Mouse (Mus musculus) CD4-positive helper T cell, adult 2 months (primary cell): ENCODE results near the gene Dhx37.
"Not testable (repeated sequence)": the region's sequence is repeated elsewhere in the genome, so short reads cannot be mapped to it uniquely, and the experiment has no call there.

ENCODE experiments used
- DNase-seq: peaks from one replicate; pipeline ENCODE4 v3.0.0-alpha.2; 2012; ENCODE audit warnings: low read depth, missing footprints, low spot score

Gene Dhx37

DNA sequence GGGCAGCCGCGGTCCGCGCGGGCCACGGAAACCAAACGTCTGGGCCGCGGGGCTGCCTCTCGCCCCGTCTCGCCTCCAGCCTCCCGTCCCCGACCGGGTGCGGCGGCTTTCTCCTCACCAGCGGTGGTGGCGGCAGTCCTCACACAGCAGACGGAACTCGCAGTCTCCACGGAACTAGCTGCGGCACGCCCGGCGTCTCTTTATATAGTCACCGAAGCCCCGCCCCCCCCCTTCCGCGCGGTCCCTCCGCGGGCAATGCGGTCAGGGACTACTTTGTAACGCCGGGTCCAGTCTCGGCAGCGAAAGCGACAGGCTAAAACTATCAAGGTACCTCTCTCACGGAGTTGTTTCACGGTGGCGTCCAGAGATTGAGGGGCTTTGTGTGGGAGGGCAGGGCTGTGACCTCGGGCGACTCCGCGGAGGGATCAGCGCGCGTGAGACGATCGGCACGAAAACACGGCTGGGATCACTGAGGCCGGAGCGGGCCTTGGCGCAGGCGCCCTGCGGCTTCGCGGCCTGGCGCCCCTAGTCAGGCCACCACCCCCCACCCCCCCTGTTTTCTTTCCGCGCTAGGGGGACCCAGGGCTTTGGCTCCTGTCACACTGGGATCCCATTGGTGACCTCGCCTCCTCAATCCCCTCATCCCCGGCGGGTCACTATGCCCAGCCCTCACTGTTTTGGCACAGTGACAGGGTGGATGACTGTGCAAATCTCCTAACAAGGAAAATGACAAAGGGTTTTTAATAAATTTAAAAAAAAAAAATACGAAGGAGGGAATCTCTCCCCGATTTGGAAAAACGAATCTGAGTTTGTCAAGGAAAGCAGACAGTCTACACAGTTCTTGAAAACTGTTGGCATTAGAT is 44.1 kb downstream of the Dhx37 start, which contains the start of gene Ubc:
Gene Ubc (minus strand): TSS at position 624 of the 863 bp plus-strand sequence.
- peak; percentile 94 for DNase-seq

DNA sequence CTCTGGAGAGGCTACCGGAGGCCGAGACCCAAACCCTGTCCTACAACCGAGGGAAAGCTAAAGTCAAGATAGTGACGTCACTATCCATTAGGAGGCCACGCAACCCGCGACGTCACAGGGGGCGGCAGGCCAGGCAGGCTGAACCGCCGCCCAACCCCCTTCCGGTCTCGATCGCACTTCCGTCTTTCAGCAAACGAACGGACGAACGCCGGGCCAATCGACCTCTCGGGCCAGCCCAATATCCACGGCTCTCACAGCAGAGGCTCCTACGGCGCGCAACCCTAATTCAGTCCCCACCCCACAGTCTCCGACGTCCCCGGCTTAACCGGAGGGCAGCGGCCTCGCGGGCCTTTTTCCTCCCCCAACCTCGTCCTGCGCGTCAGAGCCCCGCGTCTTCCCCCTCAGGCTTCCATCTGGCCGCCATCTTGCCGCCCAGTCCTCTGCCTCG is 44.8 kb downstream of the Dhx37 start, which contains the start of gene Gm10382:
Gene Gm10382 (plus strand): TSS at position 192 of the 448 bp plus-strand sequence.
- peak; percentile 94 for DNase-seq

DNA sequence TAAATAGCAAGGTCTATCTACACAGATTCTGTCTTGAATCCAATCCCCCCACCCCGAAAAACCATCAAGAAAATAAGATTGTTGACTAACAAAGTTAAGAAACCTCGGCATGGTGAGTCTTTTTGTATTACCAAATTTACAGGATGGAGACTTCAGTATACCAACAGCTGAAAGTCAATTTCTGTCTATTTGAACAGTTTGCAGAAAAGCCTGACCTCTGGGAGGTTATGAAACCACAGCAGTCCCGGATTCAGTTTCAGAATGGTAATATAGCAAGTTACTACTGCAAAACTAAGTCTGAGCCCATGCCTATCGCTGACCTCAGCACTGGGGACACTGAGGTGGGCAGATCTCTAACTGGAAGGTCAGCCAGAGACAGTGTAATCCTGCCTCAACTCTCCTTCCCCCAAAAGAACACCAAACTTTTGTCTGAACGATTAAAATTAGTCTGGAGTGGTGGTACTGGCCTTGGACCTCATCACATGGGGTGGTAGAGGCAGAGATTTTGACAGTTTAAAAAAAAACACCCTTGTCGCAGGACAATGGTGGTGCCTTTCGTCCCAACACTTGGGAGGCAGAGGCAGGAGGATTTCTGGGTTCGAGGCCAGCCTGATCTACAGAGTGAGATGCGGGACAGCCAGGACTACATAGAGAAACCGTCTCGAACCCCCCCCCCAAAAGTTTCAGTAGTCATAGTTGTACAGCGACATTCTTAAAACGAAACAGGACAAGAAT is 45.4 kb downstream of the Dhx37 start:
- DNase-seq: no peak

DNA sequence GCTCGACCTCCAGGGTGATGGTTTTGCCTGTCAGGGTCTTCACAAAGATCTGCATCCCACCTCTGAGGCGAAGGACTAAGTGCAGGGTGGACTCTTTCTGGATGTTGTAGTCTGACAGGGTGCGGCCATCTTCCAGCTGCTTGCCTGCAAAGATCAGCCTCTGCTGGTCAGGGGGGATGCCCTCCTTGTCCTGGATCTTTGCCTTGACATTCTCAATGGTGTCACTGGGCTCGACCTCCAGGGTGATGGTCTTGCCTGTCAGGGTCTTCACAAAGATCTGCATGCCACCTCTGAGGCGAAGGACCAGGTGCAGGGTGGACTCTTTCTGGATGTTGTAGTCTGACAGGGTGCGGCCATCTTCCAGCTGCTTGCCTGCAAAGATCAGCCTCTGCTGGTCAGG is 46.6 kb downstream of the Dhx37 start:
- not testable (repeated sequence) for DNase-seq

DNA sequence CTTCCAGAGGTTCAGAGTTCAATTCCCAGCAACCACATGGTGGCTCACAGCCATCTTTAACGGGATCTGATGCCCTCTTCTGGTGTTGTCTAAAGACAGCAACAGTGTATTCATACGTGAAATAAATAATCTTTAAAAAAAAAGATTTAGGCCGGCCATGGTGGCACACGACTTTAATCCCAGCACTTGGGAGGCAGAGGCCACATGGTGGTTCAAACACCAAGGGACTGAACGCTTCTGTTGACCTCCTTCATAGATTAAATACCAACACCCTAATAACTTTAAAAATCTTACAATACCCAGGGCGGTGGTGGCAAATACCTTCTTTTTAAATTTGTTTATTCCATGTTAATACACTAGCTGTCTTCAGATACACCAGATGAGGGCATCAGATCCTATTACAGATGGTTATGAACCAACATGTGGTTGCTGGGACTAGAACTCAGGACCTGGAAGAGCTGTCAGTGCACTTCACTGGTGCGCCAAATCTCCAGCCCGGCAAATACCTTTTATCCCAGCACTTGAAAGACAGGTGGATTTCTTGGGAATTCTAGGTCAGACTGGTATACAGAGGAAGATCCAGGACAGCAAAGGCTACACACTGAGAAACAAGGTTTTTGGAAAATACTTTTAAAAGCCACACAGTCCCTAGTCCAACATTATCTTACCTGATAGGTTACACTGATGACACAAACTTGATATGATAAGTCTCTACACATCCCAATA is 48.5 kb downstream of the Dhx37 start:
- peak; percentile 46 for DNase-seq

DNA sequence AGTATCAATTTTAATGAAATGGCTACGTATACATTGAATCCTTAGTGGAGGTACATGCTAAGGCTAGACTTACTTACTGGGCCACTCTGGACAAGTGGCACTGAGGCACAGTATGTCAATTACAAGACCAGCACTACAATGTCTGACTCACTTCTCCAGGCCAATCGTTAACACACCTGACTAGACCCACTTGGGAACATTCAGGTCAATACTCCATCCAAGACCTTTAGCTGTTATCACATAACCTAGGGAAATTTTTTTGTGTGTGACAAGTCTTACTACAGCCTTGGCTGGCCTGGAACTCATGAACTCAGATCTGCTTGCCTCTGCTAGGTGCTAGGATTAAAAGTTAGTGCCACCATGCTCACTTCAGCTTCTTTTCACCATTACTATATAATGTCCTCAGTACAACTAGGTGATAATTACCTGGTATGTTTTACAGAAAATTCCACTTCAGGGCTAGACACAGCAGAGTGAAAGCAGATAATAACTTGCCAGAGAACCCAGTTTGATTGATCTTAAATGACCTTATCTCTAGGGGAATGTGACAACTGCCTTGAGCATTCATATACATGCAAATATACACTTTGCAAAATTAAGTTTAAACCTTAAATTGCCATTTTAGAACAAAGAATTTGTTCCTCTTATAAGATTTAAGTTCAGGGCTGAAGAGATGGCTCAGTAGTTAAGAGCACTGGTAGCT is 49.3 kb downstream of the Dhx37 start:
- peak; percentile 48 for DNase-seq

DNA sequence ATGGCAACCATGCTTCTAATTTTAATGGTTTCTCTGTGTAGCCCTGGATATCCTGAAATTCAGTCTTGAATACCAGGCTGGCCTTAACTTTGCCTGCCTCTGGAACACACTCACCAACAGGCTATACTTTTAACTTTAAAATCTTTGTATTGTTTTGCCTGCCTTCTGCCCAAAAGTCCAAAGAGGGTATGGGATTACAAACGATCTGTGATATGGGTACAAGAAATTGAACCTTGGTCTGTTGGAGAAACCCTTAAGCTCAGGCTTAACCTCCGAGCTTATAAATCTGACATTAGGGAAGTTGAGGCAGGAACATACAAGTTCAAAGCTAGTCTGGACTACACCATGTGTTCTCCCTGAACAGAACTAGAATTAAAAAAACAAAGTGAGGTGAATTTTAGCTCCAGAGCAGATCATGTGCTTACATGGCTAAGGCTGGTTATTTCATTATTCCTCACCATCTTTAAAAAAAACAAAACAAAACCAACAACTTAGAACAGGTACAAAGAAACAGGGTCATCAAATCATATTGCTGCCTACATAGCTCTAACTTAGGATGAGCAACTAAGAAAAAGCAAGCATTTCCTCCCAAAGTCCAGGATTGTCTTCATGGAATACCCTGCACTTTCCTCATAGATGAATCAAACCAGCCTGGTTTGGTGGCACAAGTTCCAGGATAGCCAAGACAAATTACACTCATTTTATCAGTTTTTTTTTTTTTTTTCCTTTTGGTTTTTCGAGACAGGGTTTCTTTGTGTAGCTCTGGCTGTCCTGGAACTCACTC is 50.1 kb downstream of the Dhx37 start:
- peak; percentile 26 for DNase-seq

DNA sequence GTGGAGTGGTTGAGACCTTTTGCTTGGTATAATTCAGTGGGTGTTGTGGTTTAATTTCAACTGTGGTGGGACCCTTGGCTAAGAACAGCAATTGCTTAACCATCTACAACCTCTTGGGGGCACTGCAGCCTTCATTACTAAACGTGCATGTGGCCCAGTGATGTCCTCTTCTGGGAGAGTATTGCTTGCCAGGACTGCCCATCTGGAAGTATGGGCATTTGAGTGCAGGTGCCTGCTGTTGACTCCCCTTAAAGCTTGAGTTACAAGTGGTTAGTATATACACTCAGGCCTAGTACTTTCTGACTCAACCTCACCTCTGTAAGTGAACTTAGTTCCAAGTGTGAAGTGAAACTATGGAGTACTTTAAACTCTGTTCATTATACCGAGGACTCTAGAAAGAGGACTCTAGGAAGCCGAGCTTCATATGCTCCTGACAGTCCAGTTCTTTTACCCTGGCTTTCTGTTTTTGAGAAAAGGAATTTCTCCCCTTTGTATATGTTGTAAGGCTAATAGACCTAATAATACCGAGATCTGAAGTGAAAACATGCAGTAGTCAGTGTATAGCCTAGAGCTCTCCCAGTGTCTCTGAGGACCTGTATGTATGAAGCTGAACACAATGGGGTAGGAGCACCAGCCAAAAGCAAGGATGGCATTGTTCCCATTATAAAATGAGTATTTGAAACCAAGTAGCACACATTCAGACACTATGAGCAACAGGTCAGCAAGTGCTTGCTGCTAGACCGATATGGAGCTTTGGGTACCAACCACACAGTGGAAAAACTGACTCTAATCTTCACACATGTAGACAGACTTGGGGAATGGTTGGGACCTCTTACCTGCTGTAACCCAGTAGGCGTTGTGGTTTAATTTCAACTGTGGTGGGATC is 51.0 kb downstream of the Dhx37 start:
- peak; percentile 71 for DNase-seq

DNA sequence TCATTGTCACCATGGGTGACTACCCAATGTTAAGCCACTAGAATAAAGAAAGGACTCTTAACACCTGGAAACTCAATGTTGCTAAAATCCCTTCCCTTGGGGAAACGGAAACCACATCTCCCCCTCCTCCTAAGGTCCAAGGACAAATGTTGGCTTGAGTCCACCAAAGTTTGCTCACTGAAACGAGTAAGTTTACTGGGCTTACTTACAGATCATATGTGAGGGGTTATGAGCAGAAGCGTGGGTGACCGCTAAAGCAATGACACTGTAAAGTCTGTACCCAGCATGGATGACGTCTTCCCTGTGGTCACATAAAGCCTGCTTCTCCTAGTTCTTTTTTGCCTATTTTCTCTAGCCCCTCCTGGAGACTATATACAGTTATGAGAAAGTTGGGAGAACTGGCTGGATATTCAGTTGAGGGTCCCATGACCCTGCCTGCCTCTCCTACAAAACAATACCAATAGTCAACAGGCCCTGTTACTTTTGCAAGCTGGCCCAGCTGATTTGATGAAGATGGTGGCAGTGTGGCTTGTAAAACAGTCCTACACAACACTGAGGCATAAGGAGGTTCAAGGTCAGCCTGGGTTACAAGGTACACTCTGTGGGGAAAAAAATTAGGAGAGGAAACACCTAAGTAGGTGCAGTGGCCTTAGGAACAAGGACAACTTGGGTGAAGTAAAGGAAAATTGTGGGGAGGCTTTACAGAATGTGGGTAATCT is 51.8 kb downstream of the Dhx37 start:
- DNase-seq: no peak

DNA sequence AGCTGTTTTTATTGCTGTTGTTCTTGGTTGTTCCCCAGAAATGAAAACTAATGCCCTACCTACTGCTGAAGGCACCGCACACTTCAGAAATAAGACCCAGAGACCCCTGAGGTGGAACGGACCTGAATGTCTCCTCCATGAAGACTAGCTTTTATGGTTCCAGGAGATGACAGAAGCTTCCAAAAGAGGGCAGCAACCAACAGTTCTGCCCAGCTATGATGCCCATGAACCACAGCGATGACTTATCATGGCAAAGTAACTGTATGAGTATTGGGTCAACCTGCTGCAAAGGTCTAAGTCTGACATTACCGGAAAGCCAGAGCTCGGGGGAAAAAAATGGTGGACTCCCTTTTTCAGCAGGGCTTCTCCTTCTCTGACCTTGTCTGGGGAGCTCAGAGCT is 55.0 kb downstream of the Dhx37 start:
- no peak for DNase-seq

DNA sequence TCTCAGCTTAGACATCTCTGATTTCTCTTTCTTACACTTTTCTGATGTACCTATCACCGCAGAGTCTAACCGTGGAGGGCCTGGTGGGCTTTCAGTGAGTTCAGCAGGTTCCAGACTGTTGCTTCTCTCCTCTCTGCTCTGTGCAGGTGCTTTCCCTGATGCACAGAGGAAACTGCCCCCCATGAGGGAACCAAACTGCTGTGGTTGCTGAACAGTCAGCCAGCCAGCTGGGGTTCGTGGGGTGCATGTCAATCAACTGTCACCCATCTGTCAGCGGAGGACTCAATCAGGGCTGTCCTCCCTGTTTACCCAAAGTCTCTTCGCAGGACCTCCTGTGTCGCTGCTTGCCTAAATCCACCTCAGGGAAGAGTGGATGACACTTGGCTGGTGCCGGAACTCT is 56.7 kb downstream of the Dhx37 start:
- no peak for DNase-seq

DNA sequence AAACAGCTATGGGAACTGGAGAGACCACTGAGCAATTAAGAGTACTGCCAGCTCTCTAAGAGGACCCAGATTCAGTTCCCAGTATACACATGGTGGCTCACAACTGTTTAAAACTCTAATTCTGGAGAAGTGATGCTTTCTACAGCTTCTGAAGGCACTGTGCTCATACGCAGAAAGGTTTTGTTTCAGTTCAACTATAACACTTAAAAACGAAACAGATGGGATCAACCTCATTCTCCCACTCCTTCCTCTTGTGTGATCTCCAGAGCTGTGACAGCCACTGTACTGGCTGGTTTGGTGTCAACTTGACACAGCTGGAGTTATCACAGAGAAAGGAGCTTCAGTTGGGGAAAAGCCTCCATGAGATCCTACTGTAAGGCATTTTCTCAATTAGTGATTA is 58.0 kb downstream of the Dhx37 start:
- peak; percentile 28 for DNase-seq

DNA sequence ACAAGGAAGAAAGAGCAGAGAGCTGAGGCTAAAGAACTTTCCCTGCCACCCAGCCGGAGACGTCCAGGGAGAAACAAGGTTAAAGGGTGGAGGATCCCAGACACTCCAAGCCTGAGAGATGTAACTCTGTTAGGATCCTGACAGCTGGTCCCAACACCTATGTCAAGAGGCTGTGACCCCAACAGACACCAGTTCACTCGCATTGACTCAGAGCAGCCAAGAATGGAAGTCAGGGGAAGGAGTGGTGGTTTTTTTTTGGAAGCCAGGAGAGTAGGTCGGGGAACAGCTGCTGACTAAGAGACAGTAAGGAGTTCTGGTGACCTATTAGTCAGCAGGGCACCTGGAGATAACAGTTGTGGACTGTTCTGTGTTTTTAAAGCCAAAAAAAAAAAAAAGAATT is 61.9 kb downstream of the Dhx37 start:
- DNase-seq: no peak

DNA sequence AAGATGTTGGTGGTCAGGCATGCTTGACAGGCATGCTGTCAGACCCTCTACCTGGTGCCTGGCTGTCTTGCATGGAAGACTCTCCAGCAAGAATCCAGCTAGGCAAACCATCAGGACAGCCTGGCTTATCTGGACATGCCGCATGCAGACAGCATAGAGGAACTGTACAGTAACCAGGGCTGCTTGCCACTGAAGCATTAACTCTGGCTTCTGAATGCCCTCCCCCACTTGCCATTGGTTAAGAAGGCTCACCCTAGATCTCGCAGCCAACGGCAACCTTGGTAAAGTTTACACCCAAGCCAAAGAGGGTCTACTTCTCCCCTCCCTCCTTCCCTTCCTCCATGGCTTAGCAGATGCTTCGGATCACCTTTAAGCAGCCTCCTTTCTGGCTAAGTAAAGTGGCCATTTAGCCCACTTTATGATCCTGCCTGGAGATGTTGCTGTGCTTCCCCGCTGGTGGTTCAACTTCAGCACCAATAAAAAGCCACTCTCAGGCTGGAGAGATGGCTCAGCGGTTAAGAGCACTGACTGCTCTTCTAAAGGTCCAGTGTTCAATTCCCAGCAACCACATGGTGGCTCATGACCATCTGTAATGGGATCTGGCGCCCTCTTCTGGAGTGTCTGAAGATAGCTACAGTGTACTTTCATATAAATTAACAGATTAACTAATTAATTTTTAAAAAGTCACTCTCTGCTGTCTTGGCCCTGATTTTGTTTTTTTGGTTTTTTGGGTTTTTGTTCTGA is 62.8 kb downstream of the Dhx37 start:
- DNase-seq: no peak

DNA sequence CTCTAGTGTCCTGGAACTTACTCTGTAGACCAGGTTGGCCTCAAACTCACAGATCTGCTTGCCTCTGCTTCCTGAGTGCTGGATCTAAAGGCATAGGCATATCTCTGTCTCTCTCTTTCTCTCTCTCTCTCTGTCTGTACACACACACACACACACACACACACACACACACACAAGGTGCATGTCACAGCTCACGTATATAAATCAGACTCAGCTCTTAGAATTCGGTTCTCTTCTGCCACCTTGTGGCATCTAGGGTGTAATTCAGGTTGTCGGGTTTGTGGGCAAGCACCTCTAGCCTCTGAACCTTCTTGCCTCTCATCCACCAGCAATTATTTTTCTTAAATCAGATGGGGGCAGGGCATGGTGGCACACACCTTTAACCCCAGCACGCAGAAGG is 65.4 kb downstream of the Dhx37 start:
- peak; percentile 84 for DNase-seq

DNA sequence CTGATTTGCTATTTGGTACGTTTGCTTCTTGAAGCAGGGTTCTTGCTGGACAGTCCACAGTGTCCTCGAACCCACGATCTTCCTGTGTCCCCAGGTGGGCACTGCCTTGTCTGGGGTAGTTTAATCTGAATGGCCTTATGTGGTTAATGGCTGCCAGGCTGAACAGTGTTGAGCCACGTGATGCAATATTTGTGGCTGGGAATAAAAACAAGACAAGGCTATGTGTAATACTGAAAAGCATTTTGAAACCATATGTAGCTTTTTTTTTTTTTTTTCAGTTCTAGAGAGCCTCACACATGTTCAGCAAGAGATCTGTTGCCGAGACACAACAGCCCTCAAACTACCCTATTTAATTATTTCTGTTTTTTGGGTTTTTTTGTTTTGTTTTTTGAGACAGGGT is 65.8 kb downstream of the Dhx37 start:
- DNase-seq: no peak

DNA sequence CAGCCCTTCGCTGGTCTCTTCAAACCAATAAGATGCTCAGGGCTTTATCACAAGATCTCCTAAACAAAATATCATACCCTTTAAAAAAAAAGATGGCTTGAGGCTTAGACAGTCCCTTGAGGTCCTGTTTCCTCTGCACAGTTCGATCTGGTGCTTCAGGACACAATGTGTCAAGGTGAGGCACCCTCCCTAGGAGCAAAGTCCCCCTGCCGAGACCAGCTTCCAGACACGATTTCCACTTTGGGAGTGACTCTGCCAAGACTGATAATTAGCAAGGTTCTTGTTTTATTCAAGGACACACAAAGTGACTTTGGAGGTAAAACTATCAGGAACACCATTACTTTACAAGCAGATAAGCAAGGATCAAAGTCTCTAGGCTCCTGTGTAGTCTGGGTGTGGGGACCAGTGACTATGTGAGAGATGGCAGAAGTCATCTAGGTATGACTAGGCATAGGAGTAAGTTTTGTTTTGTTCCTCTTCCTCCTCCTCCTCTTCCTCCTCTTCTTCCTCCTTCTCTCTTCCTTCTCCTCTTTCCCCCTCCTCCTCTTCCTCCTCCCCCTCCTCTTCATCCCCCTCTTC is 69.0 kb downstream of the Dhx37 start:
- DNase-seq: no peak

DNA sequence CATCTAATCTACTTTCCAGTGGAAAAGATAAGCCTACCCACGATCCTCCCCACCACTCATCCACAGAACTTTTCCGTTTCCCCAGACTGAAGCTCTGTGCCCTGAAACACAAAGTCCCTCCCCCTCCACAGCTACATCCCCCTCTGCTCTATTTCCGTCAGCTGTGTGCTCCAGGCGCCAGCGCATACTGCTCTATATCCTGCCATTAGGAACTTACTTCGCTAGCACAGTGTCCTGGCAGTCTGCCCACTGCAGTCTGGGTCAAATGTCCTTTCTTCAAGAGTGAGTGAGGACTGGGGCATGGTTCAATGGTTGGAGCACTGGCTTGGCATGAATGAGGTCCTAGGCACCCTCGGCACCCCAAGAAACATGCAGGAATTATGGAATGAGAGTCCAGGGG is 70.0 kb downstream of the Dhx37 start:
- DNase-seq: no peak
